Mouse (Mus musculus): ENCODE measurements around the gene Tmem9b.

GRCm38 (mm10) chr7:109790818-109791217 is 38.1 kb upstream of the Tmem9b start:
- TF ChIP-seq EP300 (IDR thresholded peaks at IDR 0.05; ENCODE audit: low read depth) (no peak), CTCF (IDR thresholded peaks at IDR 0.05; ENCODE audit: low read depth) (no peak)

Data from liver, postnatal 0 days (tissue).